Mouse (Mus musculus) 3T3-L1 (cell line): ENCODE results near the gene Brip1.
A peak's percentile ranks its signal among the peaks of the same experiment; 100 is the strongest.
"Not testable (repeated sequence)": the region's sequence is repeated elsewhere in the genome, so short reads cannot be mapped to it uniquely, and the experiment has no call there.

ENCODE experiments used
- DNase-seq: peaks from one replicate; pipeline ENCODE4 v3.0.0-alpha.2; 2015; ENCODE audit warnings: low read depth, low spot score

Brip1 gene

DNA sequence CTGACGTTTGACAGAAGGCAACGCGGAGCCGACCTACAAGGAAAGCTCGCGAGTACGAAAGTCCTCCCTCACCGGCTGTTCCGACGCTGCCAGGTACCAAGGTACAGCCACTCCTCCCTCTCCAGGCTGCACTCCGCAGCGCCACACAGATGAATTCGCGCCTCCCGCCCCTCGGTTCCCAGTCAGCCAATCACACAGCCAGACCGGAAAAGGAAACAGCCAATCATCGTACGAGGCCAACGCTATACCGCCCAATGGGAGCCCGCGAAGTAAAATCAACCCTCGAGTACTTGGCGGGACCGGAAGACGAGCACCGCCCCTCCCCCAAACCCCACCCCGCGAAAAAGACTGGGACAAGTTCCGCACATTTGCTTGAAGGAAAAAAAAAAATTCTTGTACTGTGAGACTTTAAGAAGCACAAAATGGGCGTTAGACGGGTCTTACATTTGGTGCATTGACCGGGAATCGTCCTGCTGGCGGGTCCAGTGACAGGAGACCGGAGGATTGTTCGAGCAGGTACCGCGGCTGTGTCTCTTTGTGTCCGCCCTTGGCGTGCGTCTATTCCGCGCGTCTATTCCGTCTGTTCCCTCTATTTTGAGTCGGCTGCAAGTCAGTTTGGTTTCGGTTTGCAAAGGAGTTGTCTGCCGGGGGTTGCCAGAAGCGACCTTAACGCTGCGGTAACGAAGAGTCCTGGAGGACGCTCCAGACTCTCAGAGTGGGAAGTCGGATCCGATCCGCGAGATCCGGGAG lies at the start of gene Brip1:
TSS of gene Brip1 (minus strand) at position 157 of the 750 bp plus-strand sequence.
- DNase-seq: peak; percentile 98

DNA sequence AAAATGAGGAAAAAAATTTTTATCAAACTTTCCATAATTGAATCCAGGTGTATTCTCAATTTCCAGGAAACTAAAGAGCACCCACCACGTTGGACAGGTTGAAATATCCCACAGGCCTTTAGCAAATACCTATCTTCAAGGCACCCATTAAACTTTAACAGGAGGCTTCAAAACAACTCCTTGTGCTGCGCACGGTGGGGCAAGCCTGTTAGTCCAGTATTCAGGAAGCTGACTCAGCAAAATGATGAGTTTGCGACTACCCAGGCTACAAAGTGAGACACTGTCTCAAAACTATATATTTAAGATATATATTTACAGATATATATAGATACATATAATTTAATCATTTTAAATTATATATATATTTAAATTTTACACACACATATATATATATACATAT lies 31.5 kb upstream of the Brip1 start:
- no peak for DNase-seq

DNA sequence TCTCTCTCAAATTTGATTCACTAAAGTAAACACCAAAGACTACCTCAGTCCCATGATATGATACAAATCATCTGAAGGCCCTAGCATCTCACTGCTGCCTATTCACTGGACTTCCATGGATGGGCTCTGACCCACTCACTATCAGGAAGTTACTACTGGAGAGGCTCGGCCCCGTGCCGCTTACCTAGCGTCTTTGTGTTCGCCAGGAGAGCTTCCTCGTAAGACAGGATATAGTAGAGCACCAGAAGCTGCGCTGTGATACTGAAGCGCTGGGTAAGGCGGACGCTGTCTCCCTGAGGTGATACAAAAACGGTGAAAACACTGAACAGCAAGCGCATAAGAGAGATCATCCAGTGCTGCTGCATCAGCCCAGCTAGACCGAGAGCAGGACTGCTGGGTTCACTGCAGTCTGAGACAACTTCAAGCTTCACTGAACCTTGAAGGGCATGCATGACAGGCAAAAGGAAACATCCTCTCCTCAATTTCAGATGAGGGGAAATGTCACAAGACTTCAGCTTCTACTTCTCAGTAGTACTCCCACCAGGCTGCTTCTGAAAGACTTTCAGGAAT lies 30.9 kb upstream of the Brip1 start:
- DNase-seq: no peak

DNA sequence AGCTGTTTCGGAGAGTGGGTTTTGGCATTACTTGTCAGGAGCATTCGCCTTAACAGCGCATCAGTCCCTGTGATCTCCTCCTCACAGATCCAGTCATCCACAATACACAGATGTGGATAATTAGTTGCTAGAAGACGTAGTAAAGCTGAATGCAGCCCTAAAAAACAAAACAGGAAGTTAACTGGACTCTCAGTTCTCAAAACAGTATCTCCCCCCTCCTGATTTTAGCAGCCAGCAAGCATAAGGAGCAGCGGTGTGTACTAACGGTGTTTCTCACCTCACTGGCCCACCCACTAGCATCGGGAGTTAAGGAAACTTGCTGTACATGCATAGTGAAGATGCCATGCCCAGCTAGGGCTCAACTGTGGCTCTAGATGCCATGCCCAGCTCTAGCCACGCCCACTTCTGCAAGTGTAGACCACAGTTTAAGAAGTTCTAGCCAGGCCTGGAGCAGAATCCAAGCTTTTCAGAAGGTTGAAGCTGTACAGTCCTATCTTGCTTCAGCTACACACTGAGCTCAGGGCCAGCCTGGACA lies 25.7 kb upstream of the Brip1 start:
- no peak for DNase-seq

DNA sequence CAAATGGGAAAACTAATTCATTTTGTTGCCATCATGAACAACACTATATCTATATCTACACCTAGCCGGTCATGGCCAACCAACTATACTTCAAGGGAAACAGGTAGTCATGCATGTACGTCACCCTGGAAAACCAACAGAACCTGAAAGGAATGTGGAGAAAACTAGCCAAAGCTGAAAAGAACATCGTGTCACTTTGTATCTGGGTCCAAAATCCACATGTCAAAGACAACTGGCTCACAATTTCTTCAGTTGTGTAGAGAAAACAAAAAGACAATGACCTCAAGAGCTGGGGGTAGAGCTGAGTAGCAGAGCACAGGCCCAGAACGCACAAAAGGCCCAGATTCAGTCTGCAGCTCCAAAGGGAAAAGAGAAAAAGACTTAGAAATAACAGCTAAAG lies 24.8 kb upstream of the Brip1 start:
- DNase-seq: no peak

DNA sequence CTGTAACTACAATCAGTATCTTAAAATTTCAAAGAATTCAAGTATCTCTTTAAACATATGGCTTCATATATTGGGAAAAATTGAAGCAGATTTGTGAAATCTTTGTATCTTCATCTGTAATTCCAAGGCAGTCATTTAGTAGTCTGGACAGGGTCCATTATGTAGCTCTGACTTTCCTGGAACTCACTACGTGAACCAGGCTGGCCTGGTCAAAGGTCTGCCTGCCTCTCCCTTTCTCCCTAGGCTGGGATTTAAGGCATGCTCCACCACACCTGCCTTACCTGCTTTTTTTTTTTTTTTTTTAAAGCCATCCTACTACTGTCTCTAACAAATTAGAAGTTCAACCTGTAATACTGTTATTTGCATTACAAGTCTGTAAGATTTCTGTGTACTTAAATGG lies 10.8 kb upstream of the Brip1 start:
- DNase-seq: no peak

DNA sequence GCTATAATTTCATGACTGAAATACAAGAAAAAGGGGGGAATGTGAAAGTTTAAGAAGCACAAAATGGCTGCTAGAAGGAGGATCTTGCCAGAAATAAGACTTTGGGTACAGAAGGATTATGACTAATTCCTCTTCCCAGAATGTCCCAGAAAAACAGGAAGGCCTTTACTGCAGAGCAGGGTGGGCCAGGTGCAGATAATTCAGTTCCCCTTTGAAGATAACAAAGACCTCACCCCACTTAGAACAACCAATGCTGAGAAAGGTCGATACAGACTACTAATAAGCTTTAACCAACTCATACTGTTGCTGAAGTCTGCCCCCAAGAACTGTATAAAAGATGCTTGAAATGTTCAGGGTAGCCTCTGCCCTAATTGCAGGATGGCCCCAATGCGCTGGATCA lies 8.1 kb upstream of the Brip1 start:
- DNase-seq: no peak

DNA sequence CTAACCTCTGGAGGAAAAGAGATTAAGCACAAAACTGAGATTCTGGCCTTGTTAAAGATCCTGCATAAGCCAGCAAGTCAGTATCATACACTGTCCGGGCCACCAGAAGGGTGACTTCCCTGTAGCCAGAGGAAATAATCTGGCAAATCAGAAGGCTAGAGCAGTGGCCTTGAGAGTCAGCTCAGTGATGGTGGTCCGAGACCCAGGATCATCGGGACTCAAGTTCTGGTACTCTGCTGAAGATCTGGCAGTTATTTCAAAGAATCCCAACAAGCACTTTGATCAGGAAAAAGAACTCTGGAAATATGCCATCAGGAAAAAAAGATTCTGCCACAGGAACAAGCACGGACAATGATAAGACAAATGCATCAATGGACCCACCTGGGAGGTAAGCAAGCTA lies 4.9 kb upstream of the Brip1 start:
- DNase-seq: no peak

DNA sequence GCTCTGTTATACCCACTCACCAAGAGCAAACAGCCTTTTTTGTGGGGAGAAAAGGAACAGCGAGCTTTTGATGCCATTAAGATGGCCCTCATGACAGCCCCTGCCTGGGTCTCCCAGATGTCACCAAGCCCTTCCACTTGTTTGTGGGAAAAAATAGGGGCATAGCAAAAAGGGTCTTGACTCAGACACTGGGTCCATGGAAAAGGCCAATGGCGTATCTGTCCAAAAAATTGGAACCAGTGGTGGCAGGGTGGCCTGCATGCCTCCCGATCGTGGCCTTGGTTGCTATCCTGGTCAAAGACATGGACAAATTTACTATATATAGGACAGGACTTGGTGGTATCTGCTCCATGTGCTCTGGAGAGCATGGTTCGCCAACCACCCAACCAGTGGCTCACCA lies 4.0 kb upstream of the Brip1 start:
- DNase-seq: no peak

DNA sequence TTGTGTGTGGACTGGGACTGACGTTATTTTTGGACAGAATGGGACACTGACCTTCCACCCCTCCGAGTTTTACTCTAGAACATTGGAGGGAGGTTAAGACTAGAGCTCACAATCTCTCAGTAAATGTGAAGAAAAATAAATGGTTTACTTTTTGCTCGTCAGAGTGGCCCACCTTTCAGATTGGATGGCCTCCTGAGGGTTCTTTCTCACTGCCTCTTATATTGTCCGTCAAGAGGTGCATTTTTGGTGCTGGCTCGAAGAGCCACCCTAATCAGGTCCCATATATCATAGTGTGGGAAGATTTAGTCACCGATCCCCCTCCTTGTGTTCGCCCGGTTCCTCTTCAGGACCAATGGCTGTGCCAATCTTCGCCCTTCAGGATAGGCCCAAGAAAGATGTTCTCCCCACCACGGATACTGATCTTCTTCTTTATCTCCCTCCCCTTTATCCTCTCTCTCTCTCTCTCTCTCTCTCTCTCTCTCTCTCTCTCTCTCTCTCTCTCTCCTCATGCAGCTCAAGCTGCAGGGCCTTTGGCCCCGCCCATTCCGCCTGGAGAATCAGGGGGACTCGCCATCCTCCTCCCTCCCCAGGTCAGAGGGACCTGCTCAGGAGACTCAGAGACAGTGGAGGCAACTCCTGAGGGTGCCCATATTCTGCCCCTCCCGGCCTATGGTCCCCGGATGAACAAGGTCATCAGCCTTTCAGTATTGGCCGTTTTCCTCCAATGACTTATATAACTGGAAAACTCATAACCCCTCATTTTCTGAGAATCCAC lies 1.1 kb upstream of the Brip1 start:
- peak; percentile 53 for DNase-seq

DNA sequence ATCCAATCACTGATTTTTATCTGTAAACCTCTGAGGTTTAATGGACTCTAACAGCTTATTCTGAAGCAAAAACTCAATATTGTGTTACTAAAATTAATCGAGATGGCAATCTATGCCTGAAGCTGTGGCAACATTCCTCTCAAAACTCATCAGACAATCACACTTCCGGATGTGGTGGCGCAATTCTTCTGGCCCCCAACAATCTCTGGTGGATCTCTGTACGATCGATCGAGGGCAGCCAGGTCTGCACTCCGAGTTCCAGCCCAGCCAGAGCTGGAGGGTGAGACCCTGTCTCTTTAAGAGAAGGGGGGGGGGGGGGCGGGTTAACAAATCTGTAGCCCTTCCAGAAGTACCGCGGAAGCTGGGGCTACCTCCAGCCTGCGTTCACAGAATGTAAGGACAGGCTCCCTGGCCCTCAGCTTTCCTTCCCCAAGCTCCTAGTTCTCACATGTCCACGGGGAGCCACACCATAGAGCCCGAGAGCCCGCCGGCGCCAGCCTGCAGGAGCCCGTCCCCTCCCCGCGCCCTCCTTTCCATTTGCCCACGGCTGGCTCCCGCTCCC lies 452 bp downstream of the Brip1 start:
- no peak for DNase-seq

DNA sequence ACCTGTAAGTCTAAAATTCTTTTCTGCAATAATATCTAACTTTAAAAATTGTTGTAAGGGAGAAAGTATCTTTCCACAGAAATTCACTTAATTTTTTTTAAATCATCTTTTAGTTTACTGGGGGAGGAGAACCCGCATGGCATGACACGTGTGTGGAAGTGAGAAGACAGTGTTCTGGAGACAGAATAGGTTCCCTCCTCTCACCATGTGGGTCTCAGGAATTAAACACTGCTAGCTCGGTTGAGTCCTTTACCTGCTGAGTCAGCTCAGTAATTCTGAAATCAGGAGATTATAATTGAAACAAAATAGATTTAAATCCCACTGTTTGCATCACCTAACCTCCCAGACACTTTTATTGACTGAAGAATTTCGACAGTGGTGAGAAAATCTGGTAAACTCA lies 1.3 kb downstream of the Brip1 start:
- DNase-seq: peak; percentile 5

DNA sequence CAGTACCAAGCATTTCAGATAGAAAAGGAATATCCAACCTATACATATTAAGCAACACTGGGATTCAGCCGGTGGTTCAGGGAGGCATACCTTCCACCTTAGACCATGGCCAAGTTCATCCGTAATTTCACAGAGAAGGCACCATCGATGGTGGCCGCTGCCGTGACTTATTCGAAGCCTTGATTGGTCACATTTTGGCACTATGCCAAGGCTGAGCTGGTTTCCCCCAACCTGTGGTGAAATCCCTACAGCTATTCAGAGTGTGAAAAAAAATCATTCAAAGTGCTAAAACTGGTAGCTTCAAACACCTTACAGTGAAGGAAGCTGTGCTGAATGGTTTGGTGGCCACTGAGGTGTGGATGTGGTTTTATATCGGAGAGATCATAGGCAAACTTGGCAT lies 15.8 kb downstream of the Brip1 start:
- not testable (repeated sequence) for DNase-seq

DNA sequence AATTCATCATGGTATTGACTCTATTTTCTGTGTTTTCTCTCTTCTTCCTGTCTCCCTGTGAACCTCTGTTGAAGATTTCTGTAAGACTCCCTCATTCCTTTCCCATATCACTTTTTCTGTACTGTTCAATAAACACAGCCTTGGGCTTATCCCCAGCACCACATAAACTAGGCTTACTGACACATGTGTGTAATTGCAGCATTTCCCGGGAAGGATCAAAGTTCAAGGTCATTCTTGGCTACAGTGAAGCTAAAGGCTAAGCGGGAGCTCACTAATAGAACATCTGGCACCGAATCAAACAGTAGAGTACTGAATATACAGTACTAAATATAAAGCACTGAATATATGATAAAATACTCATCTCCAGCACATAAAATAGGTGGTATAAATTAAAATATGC lies 25.2 kb downstream of the Brip1 start:
- no peak for DNase-seq

DNA sequence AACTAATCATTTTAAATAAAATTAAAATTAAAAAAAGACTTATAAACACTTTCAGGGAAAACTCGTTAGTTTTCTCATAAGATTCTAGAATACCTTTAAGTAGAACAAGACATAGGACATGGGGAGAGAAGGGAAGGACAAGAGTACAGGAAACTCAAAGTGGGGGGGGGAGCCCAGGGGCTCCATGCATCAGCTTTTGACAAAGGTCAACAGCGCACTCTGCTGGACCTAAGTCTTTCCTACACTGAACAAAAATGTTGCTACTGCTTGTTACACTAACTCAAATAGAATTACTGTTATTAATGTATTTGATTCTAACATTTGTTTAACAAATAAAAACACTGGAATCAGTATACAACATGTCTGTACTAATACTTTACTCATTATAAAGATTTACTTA lies 26.8 kb downstream of the Brip1 start:
- peak; percentile 74 for DNase-seq

DNA sequence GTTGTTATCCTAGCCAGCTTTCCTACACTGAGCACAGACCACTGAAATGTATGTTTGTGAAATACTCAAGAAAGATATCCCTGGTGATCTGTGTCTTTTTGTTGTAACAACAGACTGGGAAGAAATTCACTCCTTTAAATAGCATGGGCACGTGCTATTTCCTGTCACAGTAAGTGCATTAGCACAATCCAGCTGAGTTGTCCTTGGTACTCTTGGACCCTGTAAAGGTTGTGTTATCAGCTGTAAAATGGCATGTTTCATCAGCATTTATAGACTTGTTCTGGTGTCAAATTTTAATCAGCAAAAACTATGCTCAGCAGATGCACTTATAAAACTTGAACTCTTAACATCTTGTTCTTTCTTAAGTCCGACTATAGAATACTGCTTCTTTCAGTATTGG lies 30.2 kb downstream of the Brip1 start:
- DNase-seq: no peak

DNA sequence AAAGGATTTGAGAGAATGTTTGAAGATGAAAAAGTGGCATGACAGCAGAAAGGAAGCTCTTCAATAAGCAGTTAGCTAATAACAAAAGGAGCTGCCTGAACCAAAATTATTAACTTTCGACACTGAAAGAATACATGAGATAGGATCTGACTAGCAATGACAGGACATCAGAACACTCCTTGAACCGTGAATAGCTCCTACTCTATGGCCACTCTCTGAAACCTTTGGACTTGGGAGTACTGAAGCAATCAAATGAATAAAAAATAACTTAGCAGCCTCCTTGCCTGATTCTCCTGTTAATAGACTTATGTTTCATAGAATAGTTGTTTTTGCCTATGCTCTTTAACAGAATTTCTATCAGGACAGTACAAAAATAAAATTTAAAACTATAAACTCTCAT lies 40.7 kb downstream of the Brip1 start:
- DNase-seq: no peak

DNA sequence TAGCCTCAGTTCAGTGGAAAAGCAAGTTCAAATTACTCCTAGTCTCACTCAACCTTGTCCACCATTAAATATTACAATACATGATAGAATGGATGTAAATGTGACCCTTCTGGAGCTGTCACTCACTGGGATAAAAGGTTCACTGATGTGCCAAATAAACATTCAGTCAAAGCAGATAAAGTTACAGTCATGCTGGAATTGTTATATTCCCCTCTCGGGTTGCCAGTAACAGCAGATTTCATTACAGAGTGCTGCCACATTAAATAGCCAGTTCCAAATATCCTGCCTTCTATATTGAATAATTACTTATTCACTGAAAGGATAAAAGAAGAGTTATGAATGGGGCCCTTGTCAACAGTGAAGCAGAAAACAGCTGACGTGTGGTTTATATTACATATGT lies 42.0 kb downstream of the Brip1 start:
- DNase-seq: peak; percentile 18

DNA sequence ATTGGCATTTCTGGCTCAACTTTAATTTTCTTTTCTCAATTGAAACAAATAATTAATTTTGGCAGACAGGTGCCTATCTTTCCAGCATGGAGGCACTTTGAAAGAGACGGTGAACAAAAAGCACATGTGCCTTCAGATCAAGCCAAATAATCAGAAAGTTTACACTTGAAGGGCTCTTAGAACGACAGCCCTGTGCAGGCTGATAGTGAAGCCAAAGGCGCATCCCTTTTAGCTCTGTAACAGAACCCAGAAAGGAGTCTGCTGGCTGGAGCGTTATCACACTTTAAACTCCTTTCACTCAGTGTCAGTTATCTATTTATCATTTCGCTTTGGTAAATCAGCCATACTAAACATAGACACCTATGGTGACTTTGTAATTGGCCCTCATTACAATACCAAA lies 45.4 kb downstream of the Brip1 start:
- DNase-seq: no peak

DNA sequence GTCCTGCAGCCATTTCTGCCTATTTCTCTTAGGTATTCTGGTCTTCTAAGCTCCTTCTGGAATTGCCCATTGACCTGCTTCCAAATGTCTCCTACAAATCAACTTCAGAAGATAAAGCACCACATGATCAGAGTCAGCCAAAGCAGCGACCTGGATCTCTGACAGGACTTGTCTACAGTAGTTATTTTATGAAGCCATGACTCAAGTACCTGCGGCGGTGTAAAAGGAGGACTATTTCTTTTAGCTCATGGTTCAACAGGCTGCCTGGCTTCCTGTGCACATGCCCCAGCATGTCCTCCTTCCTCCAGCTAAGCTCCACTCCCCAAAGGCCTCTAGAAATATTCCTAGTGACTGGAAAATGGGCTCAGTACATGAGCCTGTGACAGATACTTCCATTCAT lies 69.7 kb downstream of the Brip1 start:
- DNase-seq: no peak

DNA sequence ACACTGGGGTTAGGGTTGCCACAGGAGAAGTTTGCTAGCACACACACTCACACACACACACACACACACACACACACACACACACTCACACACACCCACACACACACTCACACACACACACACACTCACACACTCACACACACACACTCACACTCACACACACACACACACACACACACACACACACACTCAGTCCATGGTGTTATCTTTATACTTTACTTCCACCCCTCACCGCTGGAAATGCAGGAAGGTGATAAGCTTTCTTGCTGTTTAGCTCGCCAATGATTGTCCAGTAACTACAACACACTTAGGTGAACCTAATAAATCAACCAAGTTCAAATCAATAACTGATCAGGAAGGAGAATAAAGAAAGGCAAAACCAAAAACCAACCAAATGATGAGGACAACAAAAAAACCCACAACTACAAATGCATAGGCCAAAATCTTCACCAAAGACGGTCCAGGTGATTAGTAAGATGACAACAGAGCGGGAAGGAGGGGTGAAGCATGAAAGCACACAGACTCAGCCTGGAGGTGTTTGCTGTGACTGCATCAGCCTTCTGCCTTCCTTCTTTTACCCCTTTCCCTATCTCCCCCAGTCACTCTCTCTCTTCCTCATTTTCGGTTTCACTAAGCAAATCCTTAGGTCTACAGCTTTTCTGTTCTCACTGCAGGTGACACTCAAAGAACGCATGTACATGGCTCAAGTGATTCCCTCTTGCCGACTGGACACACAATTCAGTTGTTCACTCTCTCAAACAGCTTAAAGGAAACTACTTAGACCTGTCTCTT lies 83.7 kb downstream of the Brip1 start:
- DNase-seq: no peak

DNA sequence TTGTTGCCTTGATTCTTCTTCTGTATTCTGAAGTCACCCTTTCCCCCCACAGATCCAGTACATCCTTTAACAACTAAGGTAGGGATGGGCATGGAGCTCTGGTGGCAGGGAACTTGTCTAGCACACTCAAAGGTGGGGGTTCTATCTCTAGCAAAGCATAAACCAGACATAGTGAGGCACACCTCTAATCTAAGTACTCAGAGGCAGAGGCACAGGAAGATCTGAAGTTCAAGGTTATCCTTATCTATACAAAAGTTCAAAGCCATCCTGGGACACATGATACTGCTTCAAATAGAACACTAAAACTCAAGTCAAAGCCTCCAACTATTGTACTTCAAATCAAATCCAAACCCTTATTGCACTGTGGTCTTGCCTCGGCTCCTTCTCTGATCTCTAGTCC lies 85.0 kb downstream of the Brip1 start:
- no peak for DNase-seq
